Mouse (Mus musculus) stomach, postnatal 0 days (tissue): ENCODE measurements around the gene Bin2.

Experiments used
- CTCF ChIP-seq: IDR thresholded peaks from 2 replicates; pipeline ENCODE4 v1.5.1; 2016; ENCODE audit warnings: antibody characterized with exemption, low read depth, mild to moderate bottlenecking, moderate library complexity
- EP300 ChIP-seq: optimal IDR thresholded peaks from 2 replicates; pipeline ENCODE3; 2016; ENCODE audit warnings: antibody characterized with exemption

DNA sequence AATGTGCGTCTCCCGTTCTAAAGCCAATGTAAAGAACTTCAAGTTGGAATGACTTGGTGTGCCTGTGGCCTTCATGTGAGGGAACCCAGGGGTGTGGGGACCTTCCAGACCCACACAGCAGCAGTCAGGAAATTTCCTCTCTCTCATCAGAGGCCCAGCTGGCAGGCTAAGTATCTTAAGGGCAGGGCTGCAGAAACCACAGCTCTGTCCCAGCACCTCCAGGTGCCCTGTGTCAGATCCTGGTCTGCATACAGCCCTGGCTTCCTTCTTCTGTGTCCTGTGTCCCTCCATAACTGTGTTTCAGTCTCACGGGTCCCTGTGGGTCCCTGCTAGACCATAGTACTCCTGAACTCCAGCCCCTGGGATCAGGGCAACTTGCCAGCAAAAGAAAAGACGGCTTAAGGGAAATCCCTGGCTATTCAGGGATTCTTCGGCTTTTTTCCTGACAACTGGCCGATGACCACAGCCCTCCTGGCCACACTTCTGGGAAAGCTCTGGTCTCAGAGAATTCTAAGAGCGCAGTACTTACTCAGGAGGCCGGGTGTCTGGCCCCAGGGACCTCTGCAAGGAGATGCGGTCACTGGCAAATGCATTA, 46.1 kb upstream of the Bin2 start:
- TF ChIP-seq CTCF (no peak), EP300 (no peak)
